Mouse (Mus musculus): Measurements from ENCODE around the gene Ankrd55.

Ankrd55 gene

DNA sequence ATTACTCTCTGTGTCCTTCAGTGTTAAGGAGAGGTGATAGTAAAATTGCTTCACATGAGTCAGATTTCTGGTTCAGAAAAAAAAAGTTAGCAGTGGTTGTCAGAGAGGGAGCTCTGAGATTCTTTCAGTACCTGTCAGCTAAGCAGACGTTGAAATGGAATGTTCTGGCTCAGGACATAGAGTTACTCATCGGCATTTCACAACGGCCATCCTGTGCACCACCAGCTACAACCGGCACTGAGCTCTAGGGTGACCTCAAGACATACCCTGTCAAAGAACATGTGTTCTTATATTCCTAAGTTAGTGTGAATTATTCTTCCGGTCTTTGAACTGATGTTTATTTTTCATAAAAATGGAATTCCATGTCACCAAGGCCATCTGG is 55.4 kb downstream of the Ankrd55 start:
- DNase-seq (ENCODE audit: low spot score) = no peak

DNA sequence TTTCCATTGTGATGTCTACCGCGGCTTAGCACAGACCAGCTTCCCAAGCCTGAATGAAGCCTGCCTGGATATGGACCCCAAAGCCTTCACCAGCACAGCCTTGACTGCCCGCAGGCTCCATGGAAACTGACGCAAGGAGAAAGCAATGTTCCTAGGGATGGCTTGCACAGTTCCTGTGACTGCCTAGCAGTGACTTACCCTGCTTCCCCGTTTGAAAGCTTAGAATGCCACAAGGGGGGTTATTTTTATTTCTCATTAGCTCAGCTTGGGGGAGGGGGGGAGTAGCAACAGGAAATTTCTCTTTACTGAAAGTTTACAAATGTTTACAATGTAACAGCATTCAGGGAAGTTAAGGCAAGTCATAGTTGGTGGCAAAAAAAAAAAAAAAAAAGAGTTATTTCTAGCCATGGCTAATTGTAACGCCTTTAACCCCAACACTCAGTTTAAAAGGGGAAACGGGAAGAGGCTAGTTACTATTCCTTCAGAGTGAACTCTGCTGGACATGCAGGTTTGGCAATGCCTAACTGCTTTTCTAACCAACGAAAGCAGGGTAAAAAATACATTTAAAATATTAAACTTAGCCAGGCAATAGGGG is 56.1 kb downstream of the Ankrd55 start:
- DNase-seq (ENCODE audit: low spot score) = no peak

DNA sequence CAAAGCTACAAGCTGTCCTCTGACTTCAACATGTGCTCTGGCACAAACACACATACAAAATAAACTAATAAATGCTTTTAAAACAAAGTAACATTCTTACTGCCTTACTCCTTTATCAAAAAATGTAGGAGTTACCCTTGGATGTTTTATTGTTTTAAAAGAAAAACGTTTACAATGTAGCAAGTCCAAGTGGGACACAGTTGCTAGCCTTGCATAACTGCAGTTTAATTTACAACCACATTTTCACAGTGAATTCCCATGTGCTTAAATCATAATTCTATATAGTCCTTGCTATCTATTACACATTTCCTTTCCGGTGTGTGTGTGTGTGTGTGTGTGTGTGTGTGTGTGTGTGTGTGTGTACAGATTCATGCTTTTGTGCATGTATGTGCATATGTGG is 57.3 kb downstream of the Ankrd55 start:
- DNase-seq (ENCODE audit: low spot score) = no peak

DNA sequence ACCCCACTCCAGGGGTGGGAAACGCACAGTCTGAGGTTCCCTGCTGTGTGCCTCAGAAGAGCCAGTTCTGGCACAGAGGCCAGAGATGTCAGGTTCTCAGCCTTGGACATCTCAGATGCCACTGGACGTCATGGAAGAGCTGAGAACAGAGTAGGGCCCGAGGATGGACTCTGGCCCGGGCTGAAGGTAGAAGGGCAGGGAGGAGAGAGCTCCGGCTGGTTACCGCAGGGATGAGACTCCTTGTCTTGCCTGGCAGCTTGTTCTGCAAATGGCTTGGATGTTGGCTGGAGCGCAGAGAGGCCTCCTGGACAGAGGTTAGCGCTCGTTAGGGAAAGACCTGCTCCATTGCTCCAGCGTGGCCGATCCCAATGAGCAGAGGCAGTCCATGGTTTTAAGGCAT is 57.8 kb downstream of the Ankrd55 start:
- no peak for DNase-seq (ENCODE audit: low spot score)

DNA sequence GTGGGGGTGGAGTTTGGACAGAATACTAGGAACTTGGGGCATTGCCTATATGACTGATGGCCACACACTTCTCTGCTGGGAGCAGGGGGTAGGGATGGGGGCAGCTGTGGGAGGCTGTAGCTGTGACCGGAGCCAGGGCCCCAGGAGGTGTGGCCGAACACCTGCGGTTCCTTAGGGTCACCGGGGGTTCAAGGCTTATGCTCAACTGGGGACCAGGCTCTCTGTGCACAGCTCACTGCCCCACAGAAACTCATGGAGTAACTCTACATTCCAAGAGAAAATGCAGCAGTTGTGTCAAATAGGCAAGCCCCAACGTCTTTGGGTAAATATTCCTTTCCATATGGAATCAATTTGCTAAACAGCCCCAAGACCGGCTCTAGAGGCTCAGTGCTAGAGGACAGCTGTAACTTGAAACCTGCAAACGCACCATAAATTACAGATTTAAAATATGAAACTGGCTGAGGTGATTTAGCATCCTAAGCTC is 58.5 kb downstream of the Ankrd55 start:
- no peak for DNase-seq (ENCODE audit: low spot score)

DNA sequence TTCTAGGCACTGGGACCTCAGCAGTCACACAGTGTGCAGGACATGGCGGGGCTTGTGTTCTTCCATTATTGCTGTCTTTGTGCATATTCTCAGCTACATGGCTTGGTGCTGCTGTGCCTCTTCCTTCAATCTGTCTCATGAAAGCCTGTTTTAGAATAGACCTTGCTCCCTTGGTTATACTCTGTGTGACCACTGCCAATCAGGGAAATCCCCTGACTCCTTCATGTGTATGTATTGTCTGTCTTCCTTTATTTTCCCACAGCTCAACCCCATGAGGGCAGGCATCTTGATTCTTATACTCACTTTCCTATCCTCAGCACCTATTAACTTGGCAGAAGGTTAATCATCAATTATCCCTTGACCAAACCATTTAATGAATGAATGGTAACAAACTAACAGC is 60.0 kb downstream of the Ankrd55 start:
- DNase-seq (ENCODE audit: low spot score) = no peak

DNA sequence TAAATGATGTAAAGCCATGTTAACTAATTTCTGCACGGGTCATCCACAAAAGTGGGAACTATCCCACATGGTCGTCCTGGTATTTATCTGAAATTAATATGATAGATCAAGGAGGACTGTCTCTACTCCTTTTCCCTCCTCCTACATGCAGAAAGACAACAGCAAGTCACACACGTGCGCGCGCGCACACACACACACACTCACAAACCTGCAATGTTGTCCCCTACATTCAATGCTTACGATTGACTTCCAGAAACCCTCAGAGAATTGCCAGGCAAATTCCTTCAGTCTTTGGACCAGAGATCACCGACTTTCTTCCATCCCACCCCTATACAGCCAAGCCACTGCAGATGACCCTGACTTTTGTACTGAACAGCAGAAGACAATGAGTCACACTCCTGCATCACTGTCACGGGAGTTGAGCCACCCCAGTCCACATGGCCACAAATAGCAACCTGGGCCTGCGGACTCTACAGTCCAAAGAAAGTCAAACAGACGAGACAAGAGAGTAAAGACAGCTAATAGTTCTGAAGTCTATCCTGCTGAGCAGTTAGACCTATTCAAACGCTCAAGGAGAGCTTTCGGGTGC is 60.7 kb downstream of the Ankrd55 start:
- DNase-seq (ENCODE audit: low spot score) = no peak

DNA sequence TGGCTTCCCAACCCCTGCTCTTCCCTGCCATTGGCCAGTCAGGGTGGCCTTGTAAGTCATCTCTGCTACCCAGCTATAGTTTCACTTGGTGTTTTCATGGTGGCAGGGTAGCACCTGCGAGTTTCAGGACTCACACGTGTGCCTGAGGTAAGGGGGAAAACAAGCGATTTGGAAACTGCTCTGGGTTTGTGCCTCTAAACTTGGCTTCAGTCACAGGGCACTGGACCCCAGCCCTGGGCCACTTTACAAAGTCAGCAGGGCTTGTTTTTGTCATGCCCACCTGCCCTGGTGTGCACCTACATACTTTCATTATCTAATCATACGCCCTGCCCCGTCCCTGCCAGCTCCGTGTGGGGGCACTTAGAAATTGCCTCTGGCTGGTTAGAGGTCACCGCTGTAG is 61.2 kb downstream of the Ankrd55 start:
- no peak for DNase-seq (ENCODE audit: low spot score)

DNA sequence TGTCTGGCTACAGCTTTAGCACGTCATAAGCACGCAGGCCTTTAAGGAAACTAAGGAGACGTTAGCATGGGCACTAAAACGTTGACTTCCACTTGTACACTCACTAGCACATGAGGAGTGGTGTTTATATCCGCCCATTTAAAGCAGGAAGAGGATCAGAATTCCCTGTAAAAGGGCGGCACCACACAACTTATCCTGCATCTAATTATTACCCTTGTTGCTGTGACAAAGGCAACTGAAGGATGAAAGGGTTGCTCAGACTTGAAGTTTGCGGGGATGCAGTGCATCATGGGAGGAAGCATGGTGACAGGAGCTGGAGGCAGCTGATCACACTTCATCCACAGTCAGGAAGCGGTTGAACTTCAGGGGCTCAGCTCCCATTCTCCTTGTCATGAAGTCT is 63.7 kb downstream of the Ankrd55 start:
- DNase-seq (ENCODE audit: low spot score) = no peak

DNA sequence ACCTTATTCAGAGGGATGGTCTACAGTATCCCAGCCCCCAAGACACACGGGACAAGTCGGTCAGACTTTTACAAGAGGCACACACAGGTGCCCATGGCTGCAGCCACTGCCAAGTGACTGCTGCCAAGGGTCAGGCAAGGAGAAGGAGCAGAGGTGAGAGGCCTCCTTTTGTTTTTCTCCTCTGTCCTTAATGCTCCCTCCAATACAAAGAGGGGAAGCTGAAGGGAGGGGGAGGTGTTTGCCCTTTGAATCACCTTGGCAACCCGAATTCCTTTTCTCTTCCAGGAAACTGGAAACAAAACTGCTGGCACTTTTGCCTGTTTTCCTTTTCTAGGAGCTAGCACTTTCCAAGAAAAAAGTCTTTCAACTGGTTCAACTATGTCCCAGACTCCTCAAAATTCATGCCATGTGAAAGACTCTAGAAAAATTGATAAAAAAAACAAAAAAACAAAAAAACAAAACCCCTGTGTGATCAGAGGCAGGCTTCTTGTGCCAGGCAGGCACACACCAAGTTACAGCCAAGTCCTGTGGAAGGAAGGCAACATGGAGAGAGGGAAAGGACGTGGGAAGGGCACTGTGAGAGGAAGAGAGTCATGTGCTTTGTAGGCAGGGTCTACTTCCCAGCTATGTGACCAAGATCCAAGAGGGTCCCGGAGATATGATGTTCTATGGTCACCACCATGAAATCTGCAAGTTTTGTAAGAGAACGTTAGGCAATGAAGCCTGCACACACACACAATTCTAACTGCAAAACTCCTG is 66.0 kb downstream of the Ankrd55 start:
- no peak for DNase-seq (ENCODE audit: low spot score)

DNA sequence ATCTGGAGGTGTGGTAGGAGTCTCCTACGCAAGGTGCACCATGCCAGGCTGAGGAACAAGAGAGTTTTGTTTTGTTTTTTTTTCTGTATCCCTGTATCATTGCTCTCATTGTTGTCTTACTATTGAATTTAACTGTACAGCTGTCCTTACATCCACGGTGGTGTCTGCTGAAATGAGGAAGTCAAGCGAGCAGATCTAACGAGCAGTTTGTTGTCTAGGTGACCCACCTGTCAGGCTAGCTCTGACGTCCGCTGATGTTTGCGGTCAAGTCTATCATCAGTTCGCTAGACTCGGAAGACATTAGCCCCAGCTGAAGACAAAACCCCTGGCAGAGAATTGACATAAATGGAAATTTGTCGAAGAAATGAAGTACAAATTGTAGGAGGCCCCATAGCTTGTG is 66.7 kb downstream of the Ankrd55 start:
- DNase-seq (ENCODE audit: low spot score) = no peak

DNA sequence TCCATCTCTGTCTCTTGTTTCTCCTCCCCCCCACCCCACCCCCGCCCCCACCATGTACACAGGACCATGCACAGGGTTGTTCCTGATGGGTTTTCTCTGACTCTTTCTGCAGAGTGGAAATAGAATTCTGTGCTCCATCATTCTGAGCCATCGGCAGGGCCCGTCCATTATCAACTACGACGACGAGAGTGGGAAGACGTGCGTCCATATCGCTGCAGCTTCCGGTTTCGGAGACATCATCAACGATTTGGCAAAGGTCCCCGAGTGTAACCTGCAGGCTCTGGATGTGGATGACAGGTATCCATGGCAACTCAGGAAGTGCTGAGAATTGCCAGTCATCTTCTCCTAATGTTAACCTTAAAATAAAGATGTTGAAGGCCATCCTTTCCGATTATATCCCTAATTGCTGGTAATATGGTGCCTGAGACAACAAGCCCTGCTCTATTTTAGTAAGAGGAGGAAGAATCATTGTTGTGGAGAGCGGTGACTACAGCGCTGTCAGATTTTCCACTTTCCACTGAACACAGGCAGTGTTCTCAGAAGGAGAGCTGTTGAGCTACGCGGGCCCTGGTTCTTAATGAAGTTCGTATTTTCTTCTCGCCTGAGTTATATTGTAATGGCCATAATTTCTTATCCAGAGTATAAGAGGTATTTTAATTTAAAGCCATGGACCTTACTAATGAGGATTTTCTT is 67.7 kb downstream of the Ankrd55 start:
- DNase-seq (ENCODE audit: low spot score) = no peak

DNA sequence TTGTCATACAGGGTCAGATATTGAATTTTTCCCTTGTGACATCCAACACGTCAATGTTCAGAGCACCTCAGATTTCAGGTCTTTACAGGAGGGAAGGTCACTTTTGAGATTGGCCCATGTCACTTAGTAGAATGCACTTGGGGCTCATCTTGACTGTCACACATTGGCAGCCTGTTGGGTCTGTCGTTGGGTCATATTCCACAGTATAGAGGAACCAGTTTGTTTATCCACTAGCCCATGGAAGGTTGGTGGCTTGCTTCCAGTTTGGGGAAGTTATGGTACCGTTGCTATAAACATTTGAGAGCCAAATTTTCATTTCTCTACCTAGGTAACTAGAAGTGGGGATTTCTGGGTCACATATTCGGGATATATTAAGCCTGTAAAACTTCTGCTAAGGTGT is 73.3 kb downstream of the Ankrd55 start:
- DNase-seq (ENCODE audit: low spot score) = no peak

DNA sequence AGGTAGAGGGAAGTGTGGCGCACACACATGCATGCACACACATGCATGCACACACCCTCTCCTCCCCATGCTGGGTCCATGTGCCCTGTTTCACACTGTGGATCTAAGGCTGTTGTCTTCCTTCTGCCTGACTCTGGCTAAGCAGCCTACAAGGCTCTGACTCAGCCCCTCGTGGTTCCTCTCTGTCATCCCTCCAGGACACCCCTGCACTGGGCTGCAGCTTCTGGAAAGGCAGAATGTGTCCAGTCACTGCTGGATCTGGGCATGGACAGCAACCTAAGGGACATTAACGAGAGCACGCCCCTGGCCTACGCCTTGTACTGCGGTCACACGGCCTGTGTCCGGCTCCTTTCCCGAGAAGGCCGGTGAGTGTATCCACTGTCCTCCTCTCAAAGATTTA is 75.0 kb downstream of the Ankrd55 start:
- DNase-seq (ENCODE audit: low spot score) = no peak

DNA sequence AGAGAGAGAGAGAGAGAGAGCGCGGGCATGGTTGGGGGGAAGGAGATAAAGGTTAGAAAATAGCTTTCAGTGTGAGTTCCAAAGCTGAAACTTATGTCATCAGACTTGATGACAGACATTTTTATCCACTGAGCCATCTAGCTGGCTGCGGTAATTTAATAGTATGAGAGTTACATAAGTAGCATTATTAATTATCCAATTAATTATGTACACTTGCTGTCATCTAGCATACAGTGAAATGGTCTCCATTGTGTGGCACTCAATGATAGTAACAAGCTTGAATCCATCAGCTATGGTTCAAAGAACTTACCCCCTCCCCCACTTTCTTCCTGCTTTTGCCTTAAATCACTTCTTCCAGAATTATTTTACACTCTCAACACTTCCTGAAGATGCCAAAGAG is 75.5 kb downstream of the Ankrd55 start:
- DNase-seq (ENCODE audit: low spot score) = no peak

DNA sequence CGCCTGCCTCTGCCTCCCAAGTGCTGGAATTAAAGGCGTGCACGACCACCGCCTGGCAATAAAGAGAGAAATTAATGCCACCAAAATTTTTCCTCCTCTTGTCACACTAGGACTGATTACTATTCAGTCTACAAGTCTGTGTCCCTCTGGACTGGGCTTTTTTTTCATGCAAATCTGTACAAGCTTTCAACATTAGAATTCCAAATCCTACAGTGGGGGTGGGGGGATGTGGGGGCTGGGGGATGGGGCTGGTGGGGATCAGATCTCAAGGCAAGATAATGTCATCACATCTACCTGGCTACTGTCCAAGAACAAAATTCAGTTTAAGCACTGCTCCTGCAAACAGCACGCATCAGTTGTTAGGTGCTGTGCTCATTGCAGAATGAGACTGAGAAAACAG is 76.4 kb downstream of the Ankrd55 start:
- no peak for DNase-seq (ENCODE audit: low spot score)

DNA sequence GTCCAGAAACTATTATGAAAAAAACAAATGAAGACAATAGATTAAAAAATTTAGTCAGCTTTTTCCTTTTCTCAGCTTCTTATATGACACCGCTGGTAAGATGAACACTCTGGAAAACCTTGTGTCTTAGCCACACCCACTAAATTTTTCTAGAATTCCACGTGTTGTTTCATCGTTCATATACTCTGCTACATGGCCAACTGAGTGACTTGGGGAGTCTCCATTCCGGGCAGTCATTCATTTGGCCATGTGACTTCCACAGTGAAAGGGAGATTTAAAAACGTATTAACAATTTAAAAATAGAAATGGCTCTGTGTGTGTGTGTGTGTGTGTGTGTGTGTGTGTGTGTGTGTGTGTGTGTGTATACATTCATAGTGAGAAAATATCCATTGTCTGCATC is 77.1 kb downstream of the Ankrd55 start:
- no peak for DNase-seq (ENCODE audit: low spot score)

DNA sequence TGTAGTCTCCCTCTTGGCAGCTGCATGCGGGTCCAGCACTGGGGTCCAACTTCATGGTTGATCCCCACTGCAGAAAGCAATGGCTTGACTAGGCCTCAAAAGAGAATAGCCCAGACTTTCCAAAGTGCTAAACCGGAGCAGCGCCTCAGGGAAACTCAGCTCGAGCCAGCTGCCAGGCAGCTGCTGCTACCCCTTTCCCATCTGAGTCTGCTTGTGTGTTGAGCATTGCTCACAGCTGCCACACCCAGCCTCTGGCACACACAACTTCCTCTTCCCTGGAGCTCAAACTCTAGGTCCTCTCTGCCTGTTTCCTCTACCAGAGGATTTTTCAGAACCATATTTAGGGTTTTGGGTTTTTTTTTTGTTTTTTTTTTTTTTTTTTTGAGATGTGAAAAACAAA is 77.5 kb downstream of the Ankrd55 start:
- DNase-seq (ENCODE audit: low spot score) = no peak

DNA sequence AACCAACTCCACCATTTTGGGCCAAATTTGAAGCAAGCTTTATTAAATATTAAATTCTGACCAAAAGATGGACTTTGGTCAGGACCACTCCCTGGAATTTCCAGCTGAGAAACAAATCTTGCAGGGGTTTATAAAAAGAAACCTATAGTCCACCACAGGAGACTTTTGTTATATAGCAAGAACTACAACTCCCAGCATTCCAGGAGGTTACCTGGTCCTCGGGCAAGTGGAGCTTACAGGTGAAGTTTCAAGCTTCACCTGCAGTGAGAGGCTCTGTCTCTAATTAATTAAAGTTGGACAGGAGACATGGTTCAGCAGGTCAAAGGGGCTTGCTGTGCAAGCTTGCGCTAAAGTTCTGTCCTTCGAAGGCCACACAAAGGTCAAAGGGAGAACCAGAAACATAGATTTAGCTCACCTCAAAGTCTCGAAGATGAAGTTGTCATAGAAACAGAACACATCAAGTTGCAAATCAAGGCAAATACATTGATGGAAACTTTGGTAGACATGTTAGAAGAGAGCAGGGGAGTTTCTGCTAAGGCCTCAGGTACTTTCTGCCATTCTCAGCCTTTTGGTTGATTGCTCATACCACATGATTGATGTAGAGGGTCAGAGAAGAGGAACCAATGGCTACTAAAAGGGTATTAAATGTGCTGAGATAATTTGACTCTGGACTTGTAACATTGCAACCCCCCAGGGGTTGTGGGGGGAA is 78.2 kb downstream of the Ankrd55 start:
- DNase-seq (ENCODE audit: low spot score) = no peak

DNA sequence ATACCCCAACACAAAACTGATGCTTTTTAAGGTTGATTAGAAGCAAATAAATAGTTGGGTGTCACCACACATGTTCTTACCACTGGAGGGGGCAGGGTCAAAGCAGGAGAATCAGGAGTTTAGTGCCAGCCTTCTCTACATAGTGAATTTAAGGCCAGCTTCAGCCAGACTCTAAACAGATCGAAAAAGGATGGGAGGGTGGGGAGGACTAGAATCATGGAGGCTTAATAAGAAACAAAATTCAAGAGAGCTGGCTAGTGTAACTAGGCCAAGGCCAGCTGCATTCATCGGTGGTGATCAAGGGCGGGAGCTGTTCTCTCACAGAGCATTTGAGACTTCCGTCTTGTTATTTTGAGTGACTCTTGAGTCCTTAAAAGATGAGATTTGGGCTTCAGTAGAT is 83.5 kb downstream of the Ankrd55 start:
- DNase-seq (ENCODE audit: low spot score) = no peak

DNA sequence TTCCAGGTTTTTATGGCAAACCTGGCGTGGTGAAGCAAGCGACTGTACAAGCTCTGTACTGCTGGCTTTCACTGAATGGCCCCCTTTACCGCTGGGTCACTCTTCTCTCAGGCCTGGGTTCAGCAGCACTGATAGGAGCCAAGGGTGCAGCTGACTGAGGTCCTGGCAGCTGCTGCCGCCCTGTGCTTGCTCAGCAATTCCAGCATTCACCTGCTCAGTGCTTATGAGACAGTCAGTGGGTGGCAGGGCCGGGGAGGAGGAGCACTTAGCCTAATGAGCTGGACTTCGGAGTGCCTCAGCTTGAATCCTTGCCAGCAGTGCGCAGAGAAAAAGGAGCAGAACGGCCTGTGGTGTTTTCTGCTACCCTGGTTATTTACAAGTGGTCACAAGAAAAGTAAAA is 87.5 kb downstream of the Ankrd55 start:
- no peak for DNase-seq (ENCODE audit: low spot score)

DNA sequence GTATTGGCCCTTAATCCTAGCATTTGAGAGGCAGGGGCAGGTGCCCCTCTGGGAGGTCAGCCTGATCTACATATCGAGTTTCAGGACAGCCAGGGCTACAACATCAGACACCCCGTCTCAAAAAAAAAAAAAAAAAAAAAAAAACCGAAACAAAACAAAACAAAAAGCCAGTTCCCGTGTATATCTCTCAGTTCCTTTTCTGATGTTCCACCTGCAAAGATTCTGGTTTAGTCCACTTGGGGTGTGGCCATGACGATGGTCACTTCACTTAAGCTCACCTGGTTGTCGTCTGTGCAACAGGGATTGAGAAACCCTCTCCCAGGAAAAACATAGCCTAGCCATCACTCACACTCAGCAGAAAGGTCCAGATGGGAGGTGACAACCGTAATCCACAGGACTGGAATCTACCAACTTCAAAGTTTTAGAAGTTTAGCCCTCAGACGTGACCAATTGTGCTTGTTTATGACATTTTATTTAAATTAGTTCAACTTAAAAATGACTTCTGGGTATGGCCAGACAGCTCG is 90.6 kb downstream of the Ankrd55 start:
- DNase-seq (ENCODE audit: low spot score) = no peak

Measured in c-Kit-positive CD71-positive TER-119-positive erythroid progenitor cells, embryonic 14.5 days (primary cell).